Mouse (Mus musculus) spleen, adult 2 months (tissue): ENCODE measurements around the gene Slc24a3.

ENCODE experiments used
- CTCF ChIP-seq: fragments of 200-500 bp; IDR thresholded peaks from 2 replicates; pipeline ENCODE4 v1.5.1; 2011; ENCODE audit warnings: mild to moderate bottlenecking, inconsistent platforms; ENCODE audit not compliant: insufficient read depth, insufficient read length, insufficient replicate concordance; ENCODE audit errors: extremely low read depth
- POLR2A ChIP-seq: fragments of 200-500 bp; IDR thresholded peaks from 2 replicates; pipeline ENCODE4 v1.6.1; 2011; ENCODE audit warnings: low read depth, low read length, inconsistent platforms

GRCm38 (mm10) chr2:145477484-145477883 is 309.9 kb downstream of the Slc24a3 start:
- TF ChIP-seq CTCF (no peak), POLR2A (no peak)
